Mouse (Mus musculus): ENCODE data around the gene Dyrk1a.
"Not testable (repeated sequence)": the region's sequence is repeated elsewhere in the genome, so short reads cannot be mapped to it uniquely, and the experiment has no call there.

Dyrk1a gene

GRCm38 (mm10) chr16:94647153-94647552 is 77.3 kb downstream of the Dyrk1a start:
- no peak for DNase-seq

GRCm38 (mm10) chr16:94647925-94648324 is 78.1 kb downstream of the Dyrk1a start:
- DNase-seq, result no peak

DNA sequence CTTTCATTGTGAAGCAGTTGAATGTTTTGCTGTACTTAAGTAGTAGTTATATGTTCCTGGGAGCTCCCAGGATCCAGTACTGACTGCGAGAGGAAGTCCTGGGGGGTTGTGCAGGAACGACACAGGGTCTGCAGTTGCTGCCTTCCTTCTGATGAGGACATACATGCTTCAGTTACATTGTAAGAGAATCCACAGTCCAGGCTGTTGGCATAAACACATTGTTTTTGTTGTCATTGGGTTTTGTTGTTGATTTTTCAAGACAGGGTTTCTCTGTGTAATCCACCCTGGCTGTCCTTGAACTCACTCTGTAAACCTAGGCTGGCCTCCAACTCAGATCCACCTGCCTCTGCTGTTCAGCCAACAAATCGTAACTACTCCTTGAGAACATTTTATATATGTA is 80.1 kb downstream of the Dyrk1a start:
- DNase-seq, result no peak

GRCm38 (mm10) chr16:94652091-94652713 is 82.4 kb downstream of the Dyrk1a start:
- DNase-seq, result no peak

DNA sequence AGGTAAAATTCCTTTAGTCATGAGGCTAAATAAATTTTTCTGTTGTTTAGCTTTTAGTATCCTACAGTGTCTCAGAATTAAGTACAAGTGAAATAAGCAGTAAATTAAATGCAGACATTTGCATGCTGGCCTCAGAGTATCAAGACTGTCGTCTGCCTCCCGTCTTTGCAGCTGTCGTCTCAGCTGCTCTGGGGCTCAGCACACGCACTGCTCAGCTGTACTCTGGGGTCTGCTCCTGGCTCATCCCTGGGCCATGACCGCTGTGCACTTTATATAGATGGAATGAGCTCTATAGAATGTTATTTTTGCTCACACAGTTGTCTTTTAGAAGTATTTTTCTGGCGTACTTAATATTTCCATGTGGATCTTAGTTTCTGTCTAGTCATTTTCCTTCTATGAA is 85.3 kb downstream of the Dyrk1a start:
- DNase-seq, result no peak

DNA sequence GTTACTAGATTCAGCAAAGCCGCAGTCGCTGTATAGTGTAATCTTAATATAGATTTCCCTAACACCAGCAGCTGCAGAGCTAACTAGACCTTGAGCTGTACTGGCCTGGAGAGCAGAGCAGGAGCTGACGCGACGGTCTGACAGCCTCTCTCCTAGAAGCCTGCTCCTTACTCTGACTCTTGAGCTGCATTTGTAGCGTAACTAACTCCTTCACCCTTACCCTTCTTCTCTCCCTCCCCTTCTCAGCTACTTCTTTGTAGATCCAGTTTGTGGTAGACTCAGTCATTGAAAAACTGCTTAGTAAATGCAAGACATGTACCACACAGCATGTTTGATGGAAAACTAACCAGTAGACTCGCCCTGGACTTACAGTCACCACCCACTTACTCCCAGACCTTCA is 87.1 kb downstream of the Dyrk1a start:
- no peak for DNase-seq

- no peak for DNase-seq
Observed at GRCm38 (mm10) chr16:94659394-94659793, 89.6 kb downstream of the Dyrk1a start.

DNA sequence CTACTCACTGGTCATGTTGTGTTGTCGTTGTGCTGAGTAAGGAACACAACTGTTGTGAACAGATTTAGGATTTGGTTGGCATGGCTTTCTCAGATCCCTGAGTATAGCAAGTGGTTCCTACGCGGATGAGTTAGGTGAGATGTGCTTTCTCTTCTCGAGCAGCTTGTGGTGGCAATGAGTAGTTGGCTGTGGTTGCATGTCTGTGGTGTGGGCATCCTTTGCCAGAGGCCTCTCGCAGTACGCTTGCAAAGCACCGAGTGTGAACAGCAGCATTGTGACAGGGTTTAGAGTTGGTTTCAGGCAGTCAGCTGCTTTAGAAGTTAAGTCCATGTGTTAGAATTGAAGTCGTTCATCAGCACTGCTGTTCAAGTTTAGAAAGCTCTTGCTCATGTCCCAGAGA is 90.4 kb downstream of the Dyrk1a start:
- DNase-seq, result no peak

DNA sequence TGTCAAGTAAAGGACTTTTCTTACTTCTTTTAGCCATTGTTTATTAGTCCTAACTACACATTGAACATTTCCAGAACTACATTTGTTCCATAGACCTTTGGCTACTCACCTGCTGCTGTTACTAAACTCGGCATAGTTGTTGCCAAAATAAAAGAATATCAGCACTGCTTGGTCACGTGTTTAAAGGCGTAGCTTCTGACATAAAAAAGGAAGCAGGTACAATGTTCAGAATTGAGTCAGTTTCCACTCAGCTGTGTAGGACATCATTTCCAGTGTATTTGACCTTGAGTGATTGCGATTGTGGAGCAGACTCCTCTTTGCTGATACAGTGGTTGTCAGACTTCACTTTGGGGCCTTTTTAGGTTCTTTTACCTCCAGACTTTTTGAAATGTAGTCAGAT is 97.7 kb downstream of the Dyrk1a start:
- no peak for DNase-seq

- DNase-seq, result no peak
Observed at GRCm38 (mm10) chr16:94671313-94671712, 101.5 kb downstream of the Dyrk1a start.

DNA sequence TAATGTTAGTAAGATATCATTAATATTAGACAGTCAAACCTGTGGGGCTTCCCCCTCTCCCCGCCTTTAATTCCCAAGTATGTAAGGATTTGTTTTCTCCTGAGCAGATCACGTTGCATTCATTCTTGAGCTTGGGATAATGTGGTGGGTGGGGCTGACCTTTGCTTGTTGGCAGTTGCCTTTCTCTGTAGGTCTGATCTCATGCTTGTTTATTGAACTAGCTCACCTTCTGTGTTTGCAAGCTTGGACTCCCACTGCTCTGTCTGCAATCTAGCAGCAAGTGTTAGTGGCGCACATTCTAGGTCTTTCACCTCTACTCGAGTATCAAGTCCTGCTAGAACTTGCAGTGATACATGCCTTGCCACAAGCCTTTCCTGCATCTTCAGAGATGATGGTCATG is 111.1 kb downstream of the Dyrk1a start:
- DNase-seq, result no peak

- no peak for DNase-seq
Observed at GRCm38 (mm10) chr16:94681760-94682159, 112.0 kb downstream of the Dyrk1a start.

- DNase-seq, result no peak
Observed at GRCm38 (mm10) chr16:94683960-94684359, 114.2 kb downstream of the Dyrk1a start.

- no peak for DNase-seq
Observed at GRCm38 (mm10) chr16:94693687-94694305, 124.0 kb downstream of the Dyrk1a start.

DNA sequence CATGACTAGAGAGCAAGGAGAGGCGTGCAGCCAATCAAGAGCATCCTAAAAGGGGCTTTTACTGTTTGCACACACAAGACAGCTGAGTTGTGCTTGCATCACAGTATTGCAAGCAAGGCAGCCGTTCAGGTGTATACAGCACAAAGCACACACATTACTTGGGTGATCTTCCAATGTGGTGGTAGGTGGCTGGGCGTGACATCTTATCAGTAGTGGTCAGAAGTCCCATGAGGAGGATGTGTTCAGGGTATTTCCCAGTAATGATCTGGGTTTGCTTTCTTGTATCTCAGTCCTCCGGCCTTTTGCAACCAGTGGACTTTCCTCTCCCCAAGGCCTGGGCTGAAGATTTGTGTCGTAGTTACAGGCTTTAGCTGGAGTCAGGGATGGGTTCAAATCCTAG is 127.7 kb downstream of the Dyrk1a start:
- no peak for DNase-seq

- not testable (repeated sequence) for DNase-seq
Observed at GRCm38 (mm10) chr16:94698234-94698633, 128.4 kb downstream of the Dyrk1a start.

GRCm38 (mm10) chr16:94701141-94701540 is 131.3 kb downstream of the Dyrk1a start:
- no peak for DNase-seq

- no peak for DNase-seq
Observed at GRCm38 (mm10) chr16:94701971-94702370, 132.2 kb downstream of the Dyrk1a start.

GRCm38 (mm10) chr16:94713480-94714094 is 143.8 kb downstream of the Dyrk1a start:
- DNase-seq, result peak; percentile 86

GRCm38 (mm10) chr16:94714483-94714882 is 144.7 kb downstream of the Dyrk1a start:
- no peak for DNase-seq

DNA sequence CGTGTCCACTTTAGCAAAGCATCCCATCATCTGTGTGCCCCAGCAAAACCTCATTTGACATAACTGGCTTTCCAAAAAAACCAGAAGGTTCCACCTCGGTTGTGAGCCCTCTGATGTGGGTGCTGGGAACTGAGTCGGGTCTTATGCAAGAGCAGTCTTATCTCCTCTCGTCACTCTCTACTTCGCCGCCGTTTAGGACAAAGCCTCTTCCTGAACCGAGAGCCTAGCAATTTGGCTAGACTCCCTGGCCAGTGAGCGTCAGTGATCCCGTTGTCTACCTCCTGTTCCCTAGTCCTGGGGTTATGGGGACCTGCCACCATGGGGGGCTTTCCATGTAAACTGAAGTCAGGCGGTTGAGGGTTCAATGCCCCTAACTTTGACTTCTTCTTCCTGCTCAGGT is 147.2 kb downstream of the Dyrk1a start:
- DNase-seq, result no peak

GRCm38 (mm10) chr16:94718919-94719318 is 149.1 kb downstream of the Dyrk1a start:
- DNase-seq, result no peak

GRCm38 (mm10) chr16:94719488-94719887 is 149.7 kb downstream of the Dyrk1a start:
- no peak for DNase-seq

DNA sequence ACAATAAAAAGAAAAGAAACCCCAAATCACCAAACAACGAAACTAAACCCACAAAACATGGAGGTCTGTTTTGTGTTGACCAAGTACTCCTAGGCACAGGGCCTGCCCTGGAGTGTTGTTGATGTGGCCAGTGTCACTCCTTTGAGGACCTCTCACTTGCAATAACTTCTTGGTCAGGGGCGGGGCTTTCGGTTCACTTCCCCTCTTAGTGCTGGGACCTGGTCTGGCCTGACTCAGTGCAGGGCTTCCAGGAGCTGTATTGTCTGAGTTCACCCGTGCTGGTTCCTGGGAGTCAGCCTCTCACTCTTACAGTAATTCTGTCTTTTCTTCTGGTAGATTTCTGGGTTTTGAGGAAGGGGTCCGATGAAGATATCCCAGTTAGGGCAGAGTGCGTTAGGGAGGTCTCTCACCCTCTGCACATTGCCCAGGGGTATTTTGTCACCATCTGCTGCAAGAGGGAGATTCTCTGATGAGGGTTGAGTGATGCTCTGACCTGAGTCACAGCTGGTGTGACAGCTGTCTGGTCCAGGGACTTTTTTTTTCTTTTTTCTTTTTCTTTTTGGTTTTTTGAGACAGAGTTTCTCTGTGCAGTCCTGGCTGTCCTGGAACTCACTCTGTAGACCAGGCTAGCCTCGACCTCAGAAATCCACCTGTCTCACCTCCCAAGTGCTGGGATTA is 150.8 kb downstream of the Dyrk1a start:
- no peak for DNase-seq
